Mouse (Mus musculus): ENCODE measurements around the gene Tesk2. TPM values are rescaled to one million over a fixed set of nuclear protein-coding genes. Genes with fewer than 3 reads are reported as not detected.
A peak's percentile ranks its signal among the peaks of the same experiment; 100 is the strongest.

Gene Tesk2
- polyA plus RNA-seq, 2 experiments from 2014 or later: 3.8 to 5.4 TPM

GRCm38 (mm10) chr4:116719396-116719795, 1.4 kb upstream of the Tesk2 start:
- no peak for ATAC-seq

GRCm38 (mm10) chr4:116721098-116721628, 415 bp downstream of the Tesk2 start:
- peak; percentile 3 for ATAC-seq

- no peak for ATAC-seq
Observed at GRCm38 (mm10) chr4:116722230-116722629, 1.5 kb downstream of the Tesk2 start.

GRCm38 (mm10) chr4:116725444-116725843, 4.7 kb downstream of the Tesk2 start:
- no peak for ATAC-seq

GRCm38 (mm10) chr4:116727401-116727800, 6.7 kb downstream of the Tesk2 start:
- no peak for ATAC-seq

- no peak for ATAC-seq
Observed at GRCm38 (mm10) chr4:116729532-116729931, 8.8 kb downstream of the Tesk2 start.

GRCm38 (mm10) chr4:116731077-116731476, 10.3 kb downstream of the Tesk2 start:
- ATAC-seq: no peak

GRCm38 (mm10) chr4:116732355-116732754, 11.6 kb downstream of the Tesk2 start:
- no peak for ATAC-seq

- ATAC-seq: no peak
Observed at GRCm38 (mm10) chr4:116734996-116735395, 14.2 kb downstream of the Tesk2 start.

- no peak for ATAC-seq
Observed at GRCm38 (mm10) chr4:116738972-116739751, 18.4 kb downstream of the Tesk2 start.

- ATAC-seq: no peak
Observed at GRCm38 (mm10) chr4:116749750-116750149, 29.0 kb downstream of the Tesk2 start.

- no peak for ATAC-seq
Observed at GRCm38 (mm10) chr4:116761914-116762313, 41.2 kb downstream of the Tesk2 start.

GRCm38 (mm10) chr4:116764001-116764400, 43.3 kb downstream of the Tesk2 start:
- ATAC-seq: no peak

GRCm38 (mm10) chr4:116768510-116768909, 47.8 kb downstream of the Tesk2 start:
- ATAC-seq: no peak

- ATAC-seq: no peak
Observed at GRCm38 (mm10) chr4:116769060-116769459, 48.3 kb downstream of the Tesk2 start.

GRCm38 (mm10) chr4:116776391-116776790, 55.6 kb downstream of the Tesk2 start:
- ATAC-seq: no peak

GRCm38 (mm10) chr4:116777079-116777478, 56.3 kb downstream of the Tesk2 start:
- no peak for ATAC-seq

- ATAC-seq: no peak
Observed at GRCm38 (mm10) chr4:116780541-116780940, 59.8 kb downstream of the Tesk2 start.

GRCm38 (mm10) chr4:116781366-116781765, 60.6 kb downstream of the Tesk2 start:
- no peak for ATAC-seq

GRCm38 (mm10) chr4:116782171-116782570, 61.4 kb downstream of the Tesk2 start:
- no peak for ATAC-seq

- no peak for ATAC-seq
Observed at GRCm38 (mm10) chr4:116786587-116786986, 65.8 kb downstream of the Tesk2 start.

GRCm38 (mm10) chr4:116787985-116788760, 67.4 kb downstream of the Tesk2 start:
- ATAC-seq: no peak

- peak; percentile 68 for ATAC-seq
Observed at GRCm38 (mm10) chr4:116788956-116789355, 68.2 kb downstream of the Tesk2 start.

GRCm38 (mm10) chr4:116792453-116792852, 71.7 kb downstream of the Tesk2 start:
- ATAC-seq: no peak

All from activated CD4-positive, CD25-positive, alpha-beta regulatory T cell, adult 4 months (primary cell).